Mouse (Mus musculus): ENCODE results near the gene Tmem123. TPM values are rescaled to one million over a fixed set of nuclear protein-coding genes. Genes with fewer than 3 reads are reported as not detected.
A peak's percentile ranks its signal among the peaks of the same experiment; 100 is the strongest.

The Tmem123 gene
- total RNA-seq (2021) (100 to 1,000 TPM; 188 to 194 TPM), polyA plus RNA-seq (2012; rRNA removed) (84.6 and 132 TPM in 2 replicates)
- long read RNA-seq, transcript Tmem123-201 (5 exons, 2,907 nt), result major isoform, 180 of 196 reads
- long read RNA-seq, partial matches to known transcripts, result 10 of 196 reads
- long read RNA-seq, other reads (novel, unspliced or antisense), result 6 of 196 reads

DNA sequence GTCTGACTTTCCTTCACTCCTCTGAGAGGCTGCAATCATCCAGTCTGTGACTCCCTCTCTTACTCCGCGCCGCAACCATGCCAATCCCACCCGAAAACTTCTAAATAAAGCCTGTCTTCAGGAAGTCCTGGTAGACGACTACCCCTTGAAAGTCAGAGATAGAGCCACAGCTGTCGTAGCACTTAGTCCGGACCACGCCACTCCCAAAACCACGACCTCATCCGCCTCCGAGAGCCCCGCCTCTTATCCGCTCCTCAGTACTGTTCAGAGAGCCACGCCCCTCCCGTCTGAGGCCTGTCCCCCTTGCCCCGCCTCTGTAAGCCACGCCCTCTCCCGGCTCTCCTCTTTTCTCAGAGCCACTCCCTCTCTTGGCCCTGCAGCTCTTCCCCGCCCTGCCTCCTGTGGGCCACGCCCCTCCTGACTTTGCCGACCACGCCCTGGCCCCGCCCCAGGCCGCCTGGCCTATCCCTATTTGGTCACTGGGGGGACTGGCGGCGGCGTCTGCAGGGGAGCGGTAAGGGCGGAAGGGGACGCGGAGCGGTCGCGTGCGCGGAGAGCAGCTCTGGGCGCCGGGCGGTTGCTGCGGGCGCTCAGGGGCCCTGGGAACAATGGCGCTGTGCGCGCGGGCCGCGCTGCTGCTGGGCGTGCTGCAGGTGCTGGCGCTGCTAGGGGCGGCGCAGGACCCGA lies at the start of gene Tmem123:
Tmem123 (plus strand) TSS at position 428 of the 687 bp plus-strand sequence.
- peak; percentile 100 for DNase-seq

DNA sequence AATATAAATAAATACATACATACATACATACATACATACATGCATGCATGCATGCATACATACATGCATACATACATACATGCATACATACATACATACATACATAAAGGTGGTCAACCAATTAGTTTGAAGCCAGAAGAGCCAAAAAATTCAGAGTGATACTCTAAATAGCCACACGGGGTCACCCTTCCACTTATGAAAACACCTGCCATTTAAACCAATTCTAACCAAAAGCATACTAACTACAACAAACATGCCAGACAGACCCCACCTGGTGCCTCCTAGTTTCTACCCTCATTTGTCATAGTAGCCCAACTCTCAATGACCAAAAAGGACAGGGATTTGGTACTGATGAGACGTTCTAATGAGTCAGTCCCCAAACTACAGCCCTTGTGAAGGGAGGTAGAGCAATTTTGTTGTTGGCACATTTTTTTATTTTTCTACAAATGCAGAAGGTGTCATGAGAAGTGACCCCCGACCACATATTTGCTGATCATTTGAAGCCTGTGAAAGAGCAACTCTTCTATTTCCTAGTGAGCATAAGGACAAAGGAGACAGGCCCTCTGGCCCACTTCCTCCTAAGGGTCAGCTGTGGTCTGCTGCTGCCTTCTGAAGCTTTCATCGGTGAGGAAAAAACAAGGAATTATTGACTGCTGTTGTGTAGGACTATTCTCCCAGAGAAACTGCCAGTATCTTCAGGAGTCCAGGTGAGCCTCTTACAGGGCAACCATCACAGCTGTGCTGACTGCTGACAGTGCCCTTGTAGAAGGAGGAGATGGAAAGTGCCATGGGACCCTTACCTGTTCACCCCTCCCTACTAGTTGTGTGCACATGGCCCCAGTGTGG lies 49.6 kb upstream of the Tmem123 start:
- DNase-seq, result peak; percentile 26

DNA sequence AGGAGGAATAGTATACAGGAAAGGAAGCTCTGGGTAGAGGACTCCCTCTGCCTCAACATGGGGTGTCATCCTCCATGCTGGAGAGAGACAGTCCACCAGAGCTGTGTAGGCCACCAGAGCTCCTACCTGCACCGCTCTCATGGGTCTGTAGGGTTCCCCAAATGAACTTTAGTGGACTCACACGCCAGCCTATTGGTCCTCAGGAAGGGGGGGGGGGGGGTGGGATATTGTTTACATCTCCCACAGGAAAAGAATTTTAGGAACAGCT lies 49.0 kb upstream of the Tmem123 start:
- DNase-seq, result no peak

DNA sequence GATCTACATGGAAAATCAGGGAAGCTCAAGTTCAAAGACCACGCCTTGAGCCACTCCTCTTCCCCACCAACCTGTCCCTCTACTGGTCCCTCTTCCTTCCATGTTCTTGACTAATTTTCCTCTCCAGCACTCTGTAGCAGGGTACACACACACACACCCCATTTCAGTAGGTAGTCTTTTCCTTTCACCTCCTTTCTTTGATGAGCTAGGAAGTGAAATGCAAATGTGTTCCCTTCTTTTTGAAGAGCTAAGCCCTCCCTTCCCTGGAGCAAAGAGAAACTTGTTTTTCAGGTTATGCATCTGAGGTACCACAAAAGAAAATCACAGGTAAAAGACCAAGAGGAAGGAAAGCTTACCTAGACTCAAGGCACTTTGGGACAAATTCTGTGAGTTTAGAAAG lies 42.3 kb upstream of the Tmem123 start:
- no peak for DNase-seq

DNA sequence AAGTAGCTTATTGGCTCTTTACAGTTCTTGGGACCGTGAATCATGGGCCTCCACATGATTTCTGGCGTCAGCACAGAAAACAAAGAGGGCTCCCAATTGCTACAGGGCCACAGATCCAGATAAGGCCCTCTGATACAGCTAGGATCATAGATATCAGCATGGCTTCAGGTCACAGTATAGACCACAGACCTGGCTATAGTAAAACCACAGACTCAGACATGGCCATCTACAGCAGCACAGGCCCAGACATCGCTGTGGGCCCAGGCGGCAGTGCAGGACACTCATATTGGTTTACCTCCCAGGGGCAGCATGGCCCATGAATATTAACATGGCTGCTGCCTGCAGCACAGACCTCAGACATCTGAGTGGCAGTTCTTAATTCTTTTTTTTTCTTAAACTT lies 34.8 kb upstream of the Tmem123 start:
- no peak for DNase-seq

DNA sequence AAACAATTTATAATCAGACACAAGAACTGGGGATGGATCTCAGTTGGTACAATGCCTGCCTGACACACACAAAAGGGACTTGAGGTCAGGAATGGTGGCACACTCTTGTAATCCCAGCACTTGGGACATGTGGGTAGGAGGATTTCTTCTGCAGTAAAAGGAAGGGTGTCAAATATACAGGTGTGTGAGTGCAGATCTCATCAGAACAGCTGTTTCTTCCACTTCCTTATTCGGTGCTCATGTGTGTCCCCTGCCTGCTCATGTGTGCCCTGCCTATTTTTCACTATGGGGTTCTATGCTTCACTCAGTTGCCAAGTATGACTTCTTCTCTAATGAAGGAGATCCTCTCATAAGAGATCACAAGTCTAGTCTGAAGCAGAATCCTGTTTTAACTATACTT lies 21.1 kb upstream of the Tmem123 start:
- DNase-seq, result no peak

DNA sequence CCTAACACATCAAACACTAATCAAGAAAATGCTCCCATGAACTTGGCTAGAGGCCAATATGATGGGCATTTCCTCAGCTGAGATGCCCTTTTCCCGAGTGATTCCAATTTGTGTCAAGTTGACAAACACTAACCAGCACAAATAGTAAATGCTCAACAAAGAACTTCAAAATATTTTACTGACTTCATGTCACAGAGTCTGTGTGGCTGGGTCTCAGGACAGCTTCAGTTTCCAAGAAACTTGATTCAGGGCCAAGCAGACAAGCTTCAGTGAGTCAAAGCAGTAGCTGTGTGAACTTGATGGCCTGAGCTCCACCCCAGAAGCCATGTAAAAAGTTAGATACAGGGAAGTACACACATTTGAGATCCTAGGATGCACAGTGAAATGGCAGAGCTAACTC lies 19.7 kb upstream of the Tmem123 start:
- DNase-seq, result no peak

DNA sequence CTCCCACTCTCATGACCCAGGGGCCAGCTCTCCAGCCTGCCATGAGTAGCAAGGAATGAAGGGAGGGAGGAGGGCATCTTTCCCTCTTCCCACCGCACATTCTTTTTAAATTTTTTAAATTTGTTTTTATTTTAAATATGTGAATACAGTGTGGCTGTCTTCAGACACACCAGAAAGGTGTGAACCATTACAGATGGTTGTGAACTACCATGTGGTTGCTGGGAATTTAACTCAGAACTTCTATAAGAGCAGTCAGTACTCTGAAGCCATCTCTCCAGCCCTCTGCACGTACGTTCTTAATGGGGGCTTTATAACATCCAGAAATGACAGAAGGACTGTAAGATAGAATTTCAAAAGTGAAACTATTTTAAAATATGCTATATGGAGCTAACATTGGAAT lies 15.0 kb upstream of the Tmem123 start:
- no peak for DNase-seq

DNA sequence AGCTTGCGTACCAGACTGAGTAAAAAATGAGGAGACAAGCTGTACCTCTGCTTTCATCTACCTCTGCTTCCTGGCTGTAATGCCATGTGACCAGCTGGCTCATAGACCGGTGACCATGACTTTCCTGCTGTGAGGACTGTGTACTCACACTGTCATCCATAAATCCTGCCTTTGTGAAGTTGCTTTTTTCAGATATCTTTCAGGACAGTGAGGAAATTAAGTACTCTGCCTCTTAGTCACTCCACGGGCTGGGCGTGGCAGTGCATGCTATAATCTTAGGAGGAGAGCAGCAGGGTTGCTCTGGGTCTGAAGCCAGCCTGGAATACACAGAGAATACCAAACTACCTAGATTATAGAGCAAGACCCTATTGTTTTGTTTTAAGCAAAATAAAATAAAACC lies 14.3 kb upstream of the Tmem123 start:
- DNase-seq, result peak; percentile 88

DNA sequence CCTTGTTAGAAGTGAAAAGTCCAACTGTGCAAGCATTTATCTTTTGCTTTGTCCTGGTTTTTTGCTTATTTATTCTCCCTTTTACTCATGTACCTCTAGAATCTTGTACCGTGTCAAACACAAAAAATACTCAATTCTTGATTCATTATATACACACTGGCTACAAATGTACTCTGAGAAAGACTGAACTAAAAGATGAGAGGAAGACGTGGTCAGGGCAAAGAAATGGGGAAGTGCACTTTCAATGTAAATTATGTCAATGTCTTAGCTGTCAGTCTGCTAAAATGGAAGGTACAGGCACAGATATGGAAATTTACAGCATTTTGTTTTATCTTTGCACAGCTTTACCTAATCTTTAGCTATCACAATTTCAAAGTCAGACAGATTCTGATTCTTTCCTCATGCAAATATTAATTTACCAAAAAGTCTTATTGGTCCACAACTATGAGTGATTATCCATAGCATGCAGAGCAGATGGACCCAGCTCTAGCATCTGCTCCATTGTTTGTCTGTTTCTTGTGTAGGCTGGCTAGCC lies 7.9 kb upstream of the Tmem123 start:
- DNase-seq, result no peak

DNA sequence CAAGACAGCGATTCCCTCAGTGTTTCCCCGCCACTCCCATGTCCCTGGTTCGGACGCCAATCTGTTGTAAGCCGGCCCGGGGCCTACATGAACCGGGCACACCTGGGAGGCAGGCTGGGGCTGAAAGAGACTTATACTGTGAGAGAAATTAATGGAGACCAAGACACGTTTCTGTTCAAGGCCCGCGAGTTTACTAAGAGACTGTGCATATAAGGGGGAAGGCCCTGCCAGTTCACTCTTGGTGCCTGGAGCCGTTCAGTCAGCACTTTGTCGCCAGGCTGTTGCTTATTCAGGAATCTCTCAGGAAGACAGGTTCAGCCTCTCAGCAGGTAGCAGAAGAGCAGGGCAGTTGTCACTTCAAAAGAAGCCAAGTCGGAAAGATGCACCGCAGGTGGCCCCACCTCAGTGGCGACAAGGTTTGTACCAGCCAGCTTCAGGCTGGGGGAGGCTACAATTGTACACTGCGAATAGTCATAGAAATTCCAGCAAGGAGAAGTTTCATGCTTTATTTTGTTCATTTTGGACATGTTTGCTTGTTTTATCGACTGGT lies 1.9 kb upstream of the Tmem123 start:
- no peak for DNase-seq

DNA sequence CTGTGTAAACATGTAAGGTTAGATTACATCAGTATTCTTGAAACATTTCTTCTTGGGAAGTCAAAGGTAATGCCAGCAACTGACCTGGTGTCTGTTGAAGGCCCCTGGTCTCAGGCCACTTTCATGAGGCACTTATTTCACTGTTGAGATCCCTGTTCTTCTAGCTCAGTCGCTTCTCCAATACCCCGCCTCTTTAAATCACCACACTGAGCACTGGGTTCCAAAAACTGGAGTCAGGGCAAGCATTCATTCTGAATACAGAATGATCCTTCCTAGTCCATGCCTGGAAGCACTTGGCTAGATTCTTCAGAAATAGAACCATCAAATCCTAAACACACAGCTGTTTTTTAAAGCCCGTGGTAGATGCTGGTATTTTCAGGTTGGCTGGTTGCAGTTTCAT lies 1.1 kb upstream of the Tmem123 start:
- DNase-seq, result no peak

DNA sequence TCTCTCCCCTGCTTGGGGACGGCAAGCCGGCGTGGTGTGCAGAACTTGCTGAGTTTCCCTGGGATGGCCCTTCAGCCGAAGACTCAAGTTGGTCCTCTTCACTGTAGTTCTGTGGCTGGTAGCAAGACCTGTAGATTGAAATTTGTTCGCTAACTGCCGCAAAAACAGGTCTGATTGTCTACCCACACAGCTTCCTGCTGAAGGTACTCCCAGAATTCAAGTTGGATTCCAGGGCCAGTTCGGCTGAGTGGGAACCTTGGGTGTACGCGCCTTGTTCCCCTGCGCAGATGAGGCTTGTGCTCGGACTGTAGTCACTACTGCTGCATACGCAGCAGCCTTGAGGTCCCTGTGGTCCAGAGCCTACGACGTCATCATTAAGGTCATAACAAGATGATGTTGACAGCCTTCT lies 626 bp downstream of the Tmem123 start:
- DNase-seq, result peak; percentile 78

DNA sequence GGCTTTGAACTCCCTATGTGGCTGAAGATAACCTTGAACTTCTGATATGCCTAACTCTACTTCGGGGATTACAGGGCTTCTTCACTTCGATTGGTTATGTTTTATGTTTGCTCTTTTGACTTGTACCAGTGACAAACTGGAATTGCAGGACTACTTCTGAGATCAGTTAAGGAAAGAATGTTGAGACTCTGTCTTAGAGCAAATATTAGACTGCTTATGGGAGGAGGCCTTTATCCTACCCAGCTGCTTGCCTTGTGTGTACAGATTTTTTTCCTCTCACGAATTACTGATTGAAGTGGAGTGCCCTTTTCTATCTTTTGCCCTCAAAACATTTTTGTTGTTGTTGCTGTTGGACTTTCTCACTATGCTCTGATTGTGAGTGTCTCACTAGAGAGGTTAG lies 1.4 kb downstream of the Tmem123 start:
- DNase-seq, result no peak

DNA sequence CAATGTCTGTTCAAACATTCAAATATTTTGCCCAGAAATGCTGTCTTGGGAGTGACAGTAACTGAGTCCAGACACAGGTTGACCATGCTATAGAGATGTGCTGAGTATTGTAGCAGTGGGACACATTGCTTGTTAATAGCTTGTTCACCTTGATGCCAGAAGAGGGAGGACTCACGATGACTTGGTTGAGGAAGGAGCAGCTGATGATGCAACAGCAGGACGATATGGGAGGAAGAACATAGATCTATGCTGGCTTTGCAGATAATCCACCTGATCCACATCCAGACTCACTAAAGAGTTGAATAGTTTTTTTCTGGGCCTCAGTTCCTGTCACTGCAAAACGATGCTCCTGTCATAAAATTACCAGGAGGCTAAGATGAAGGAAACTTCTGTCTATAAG lies 2.7 kb downstream of the Tmem123 start:
- no peak for DNase-seq

DNA sequence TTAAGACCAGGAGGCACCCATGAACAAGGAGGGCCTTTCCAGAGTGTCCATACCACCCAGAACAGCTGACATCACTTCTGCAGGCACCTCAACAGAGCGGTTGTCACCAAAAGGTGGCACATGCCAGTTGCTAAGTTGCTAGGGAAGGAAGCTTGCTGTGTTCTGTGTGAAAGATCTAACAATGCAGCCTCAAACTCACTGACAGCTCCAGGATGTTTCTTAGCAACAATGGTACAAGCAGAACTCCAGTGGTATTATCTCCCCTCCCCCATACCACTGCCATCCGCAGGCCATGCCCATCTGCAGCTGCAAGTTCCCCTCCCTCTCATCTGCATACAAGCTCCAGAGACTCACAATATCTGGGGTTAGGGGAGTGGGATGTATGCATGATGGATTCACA lies 3.7 kb downstream of the Tmem123 start:
- DNase-seq, result no peak

DNA sequence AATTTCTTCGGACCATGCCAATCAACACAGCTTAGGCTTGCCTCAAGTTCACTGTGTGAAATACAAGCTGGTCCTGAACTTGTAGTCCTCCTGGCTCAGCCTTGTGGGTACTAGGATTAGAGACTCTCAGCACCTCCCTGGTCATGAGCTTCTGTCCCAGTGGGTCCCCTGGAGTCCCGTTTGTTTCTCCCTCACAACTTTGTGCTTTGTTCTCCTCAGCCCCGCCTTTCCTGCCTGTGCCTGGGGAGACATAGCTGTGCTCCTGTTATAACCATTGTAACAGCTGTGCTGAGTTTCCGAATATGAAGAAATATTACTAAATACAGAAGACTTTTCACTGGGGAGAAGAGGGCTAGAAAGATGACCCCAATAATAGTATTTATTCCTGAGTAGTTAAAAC lies 5.2 kb downstream of the Tmem123 start:
- no peak for DNase-seq

DNA sequence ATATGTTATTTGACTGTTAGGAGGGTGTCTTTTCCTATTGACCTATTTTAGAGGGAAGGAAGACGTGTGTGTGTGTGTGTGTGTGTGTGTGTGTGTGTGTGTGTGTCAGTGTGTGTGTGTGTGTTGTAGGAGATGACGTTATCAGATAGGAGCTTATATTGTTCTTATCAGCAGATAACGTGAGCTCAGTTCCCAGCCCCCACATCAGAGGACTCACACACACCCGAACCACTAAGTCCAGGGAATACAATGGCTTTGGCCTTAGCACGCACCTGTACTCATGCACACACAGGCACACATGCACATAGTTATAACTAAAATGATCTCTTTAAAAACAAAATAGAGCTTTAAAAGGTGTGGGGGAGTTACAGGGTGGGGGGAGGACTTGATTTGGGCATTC lies 5.7 kb downstream of the Tmem123 start:
- DNase-seq, result no peak

DNA sequence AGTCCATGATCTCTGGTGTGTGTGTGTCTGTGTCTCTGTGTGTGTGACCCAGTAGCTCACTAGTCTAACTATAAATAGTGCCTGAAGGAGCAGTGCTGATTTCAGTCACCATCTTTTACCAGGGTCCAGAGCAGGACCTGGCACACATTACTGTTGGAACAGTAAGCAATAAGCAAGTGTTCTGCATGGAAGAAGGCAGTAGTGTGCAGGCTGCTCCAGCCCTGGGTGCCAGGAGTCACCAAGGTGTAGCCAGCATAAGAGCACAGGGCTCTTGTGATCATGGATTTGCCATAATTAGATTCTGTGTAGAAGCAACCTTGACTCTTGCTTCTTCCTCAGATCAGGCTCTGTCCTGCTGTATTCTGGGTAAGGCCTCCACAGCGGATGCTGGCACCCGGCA lies 8.5 kb downstream of the Tmem123 start:
- DNase-seq, result no peak

DNA sequence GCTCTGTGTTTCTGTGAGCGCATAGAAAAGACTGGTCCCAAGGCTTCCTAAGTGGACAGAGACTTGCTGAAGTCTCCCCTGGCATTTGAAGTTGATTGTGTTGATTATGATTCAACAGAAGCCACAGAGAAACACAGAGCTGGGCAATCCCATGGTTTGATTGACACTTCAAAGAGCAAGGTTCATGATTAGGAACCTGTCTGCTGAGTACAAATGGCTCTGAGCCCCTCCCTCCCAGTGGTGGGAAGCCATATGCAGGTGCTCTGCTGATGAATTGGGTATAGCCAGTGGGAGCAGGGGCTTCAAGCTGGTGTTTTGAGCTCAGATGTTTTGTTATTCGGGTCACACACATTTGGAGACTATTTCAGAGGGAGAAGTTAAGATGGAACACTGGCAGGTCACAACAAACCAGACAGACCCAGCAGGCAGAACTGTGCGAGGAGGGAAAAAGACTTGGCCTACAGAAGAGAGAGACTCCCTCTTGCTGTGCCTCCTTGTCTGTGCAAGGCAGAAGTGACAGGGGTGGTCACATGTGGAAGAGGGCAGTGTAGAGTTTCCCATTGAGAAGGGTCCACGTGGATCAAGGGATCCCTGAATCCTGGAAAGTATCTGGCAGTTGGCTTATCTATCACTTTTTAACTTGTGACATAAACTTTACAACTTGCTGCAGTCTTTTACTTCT lies 9.1 kb downstream of the Tmem123 start:
- no peak for DNase-seq

DNA sequence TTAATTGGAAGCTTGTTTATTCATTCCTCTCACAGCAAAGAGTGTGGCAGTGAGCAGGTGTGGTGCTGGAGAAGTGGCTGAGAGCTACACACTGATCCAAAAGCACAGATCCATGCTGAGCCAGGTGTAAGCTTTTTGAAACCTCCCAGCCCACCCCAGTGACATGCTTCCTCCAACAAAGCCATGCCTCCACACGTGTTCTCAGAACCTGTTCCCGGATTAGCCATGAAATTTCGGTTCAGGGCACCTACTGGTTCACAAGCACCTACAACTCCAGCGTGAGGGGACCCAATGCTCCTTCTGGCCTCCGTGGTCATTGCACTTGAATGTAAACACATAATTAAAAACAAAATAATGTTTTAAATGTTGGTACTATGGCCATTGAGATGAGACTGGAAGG lies 9.8 kb downstream of the Tmem123 start:
- no peak for DNase-seq

DNA sequence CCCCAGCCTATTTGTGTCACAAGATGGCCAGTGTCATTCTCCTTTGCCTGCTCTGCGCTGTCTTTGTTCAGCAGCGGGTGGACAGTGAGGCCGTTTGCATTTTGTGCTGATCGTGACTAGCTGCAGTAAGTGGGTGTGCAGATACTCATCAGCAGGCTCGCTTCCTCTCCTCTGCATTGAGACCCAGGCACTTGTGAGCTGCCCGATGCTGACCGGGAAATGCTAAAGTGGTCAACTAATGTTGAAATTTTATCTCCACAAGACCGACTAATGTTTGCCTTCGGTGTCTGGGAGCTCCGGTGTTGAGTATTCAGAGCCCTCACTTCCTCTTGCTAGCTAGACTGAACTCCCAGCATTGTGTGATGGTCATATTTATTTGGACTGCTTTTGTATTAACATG lies 10.7 kb downstream of the Tmem123 start:
- no peak for DNase-seq

DNA sequence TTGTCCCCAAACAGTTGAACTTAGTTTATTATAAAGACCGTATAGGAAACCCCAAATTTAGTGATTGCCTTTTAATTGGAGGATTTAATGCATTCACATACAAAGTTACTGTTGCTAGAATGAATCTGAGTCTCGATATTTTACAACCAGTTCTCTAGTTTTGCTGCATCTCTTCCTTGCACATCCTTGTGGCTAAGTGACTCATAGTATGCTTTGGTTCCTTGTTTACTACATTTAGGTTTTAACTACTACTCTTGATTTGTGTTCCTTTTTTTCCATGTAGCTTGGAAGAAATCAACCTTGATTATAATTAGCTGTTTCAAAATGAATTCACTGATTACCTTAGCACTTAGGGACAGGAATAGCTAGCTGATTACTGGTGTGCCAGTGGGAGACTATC lies 11.2 kb downstream of the Tmem123 start:
- DNase-seq, result no peak

Measured in adrenal gland, adult 2 months (tissue).